Mouse (Mus musculus): ENCODE measurements around the gene Cnot4. TPM values are rescaled to one million over a fixed set of nuclear protein-coding genes. Genes with fewer than 3 reads are reported as not detected.

The Cnot4 gene
- 52.0 TPM for polyA plus RNA-seq (2014; fragmentation: Illumina TruSeq; extraction: RNeasy Lipid Tissue Mini Kit (QIAGEN cat#74804); ENCODE audit: low read depth, low replicate concordance)

DNA sequence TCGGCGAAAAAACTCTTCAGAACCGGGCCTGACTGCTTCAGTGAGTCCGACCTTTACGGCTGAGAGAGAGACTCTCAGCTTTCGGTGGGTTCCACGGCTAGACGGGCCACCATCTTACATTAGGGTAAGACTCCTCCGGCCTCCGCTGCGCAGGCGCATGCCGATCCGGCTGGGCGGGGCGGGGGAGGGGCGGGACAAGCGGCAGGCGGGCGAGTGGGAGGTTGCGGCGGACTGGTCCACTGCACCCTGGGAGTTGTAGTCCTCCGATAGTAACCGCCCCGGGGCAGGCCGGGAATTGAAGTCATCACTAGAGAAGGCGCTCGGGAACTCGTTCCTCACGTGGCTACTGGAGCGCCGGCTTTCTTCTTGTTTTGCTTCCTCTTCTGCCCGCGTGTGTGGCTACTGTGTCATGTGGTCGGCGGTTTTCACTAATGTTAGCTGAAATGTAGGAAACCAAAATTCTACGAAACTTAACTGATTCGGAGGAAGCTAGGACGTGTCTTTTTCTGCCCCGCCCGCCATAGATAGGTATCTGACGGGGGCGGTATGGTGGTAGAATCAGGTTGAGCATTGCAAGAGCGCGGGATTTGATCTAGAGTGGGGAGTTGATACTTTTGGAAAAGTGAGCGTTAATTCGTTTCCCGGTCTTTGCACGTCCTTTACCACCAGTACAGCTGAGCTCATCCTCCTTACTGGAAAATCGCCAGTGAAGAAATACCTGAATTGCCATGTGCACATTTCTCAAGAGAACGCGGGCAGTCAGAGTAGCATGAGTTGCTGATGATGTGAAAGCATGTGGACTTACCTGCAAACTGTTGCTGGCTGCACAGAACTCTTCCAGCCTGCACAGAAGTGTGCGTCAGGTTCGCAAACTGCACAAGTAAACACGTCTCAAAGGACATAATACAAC, at the start of gene Cnot4:
Gene Cnot4, minus strand, starts transcription at position 146 of the 910 bp plus-strand sequence.

DNA sequence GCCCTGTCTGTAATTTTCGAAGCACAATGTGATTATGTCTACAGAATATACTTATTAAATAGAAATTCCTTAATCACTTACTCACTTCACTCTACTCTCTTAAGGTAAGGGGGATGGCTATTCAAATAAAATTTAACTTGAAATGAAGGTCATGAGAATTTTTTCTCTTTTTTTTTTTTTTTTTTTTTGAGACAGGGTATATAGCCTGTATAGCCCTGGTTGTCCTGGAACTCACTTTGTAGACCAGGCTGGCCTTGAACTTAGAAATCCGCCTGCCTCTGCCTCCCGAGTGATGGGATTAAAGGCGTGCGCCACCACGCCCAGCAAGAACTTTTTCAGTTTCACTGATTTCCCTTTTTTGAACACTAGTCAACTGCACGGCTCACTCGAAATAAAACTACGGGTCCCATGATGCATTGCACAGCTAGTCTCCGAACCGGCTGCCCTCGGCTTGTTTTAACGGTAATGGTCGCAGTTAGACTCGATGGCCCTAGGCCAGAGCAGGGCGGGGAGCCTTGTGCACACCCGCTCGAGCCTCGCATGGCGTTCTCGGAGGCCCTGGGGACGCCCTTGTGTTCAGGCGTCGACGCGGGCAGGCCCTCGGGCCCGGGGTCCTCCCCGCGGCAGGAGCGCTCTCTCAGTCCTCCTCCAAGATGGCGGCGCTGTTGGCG, 43.6 kb upstream of the Cnot4 start, which contains the start of gene Nup205:
Gene Nup205, plus strand, starts transcription at position 443 of the 671 bp plus-strand sequence.

DNA sequence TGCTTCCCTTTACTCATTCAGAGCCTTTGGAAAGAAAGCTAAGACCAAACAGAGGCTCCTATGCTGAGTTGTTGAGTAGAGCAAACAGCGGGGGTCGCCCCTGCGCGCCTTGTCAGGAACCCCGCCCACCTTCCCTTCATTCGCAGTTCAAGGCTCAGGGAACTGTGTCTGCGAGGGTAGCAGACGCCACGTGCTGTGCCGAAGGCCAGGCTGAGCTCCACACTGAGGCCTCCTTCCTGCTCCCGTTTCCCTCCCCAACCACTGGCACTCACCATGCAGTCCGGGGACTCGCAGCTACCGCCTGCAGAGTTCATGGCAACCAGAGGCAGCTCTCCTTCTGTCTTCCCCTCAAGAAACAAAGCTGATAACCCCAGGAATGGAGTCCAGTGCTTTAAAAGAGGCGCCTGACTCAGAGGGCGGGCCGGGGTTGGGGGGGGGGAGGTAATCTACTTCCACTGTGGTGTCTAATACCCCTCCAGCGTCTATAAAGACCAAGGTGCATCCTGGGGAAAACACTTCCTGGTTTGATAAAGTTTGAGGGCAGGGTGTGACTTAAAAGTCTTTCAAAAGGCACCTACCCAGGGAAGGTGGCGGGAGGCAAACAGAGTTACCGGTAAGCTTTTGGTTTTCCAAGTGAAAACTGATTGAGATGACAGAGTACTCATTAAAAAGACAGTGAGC, 145.3 kb downstream of the Cnot4 start, which contains the start of gene Slc23a4:
Gene Slc23a4, minus strand, starts transcription at position 324 of the 681 bp plus-strand sequence.

Other genes starting within 250 kb of the Cnot4 start
- gene Wdr91, start 222.8 kb downstream of the Cnot4 start, polyA plus RNA-seq (2014; fragmentation: Illumina TruSeq; extraction: RNeasy Lipid Tissue Mini Kit (QIAGEN cat#74804); ENCODE audit: low read depth, low replicate concordance), result 4.4 TPM
- not detected for gene Stra8, start 213.6 kb downstream of the Cnot4 start, polyA plus RNA-seq (2014; fragmentation: Illumina TruSeq; extraction: RNeasy Lipid Tissue Mini Kit (QIAGEN cat#74804); ENCODE audit: low read depth, low replicate concordance)
- gene Slc23a4, start 145.3 kb downstream of the Cnot4 start, polyA plus RNA-seq (2014; fragmentation: Illumina TruSeq; extraction: RNeasy Lipid Tissue Mini Kit (QIAGEN cat#74804); ENCODE audit: low read depth, low replicate concordance), result not detected
- 26.6 TPM for gene Nup205, start 43.7 kb upstream of the Cnot4 start, polyA plus RNA-seq (2014; fragmentation: Illumina TruSeq; extraction: RNeasy Lipid Tissue Mini Kit (QIAGEN cat#74804); ENCODE audit: low read depth, low replicate concordance)
- not detected for gene Slc13a4, start 174.4 kb upstream of the Cnot4 start, polyA plus RNA-seq (2014; fragmentation: Illumina TruSeq; extraction: RNeasy Lipid Tissue Mini Kit (QIAGEN cat#74804); ENCODE audit: low read depth, low replicate concordance)
- 7.6 TPM for gene Fam180a, start 192.4 kb upstream of the Cnot4 start, polyA plus RNA-seq (2014; fragmentation: Illumina TruSeq; extraction: RNeasy Lipid Tissue Mini Kit (QIAGEN cat#74804); ENCODE audit: low read depth, low replicate concordance)

Measured in adrenal gland, adult 10 weeks (tissue).